Mouse (Mus musculus) frontal cortex, postnatal 14 days (tissue): ENCODE results near the gene Sgk1.
"Not testable (repeated sequence)": the region's sequence is repeated elsewhere in the genome, so short reads cannot be mapped to it uniquely, and the experiment has no call there.

Experiments
- DNase-seq, 2 experiments: peaks; one replicate each; pipeline ENCODE4 v3.0.0; 2022; ENCODE audit warnings: low spot score in 2 of 2

Sgk1 gene

DNA sequence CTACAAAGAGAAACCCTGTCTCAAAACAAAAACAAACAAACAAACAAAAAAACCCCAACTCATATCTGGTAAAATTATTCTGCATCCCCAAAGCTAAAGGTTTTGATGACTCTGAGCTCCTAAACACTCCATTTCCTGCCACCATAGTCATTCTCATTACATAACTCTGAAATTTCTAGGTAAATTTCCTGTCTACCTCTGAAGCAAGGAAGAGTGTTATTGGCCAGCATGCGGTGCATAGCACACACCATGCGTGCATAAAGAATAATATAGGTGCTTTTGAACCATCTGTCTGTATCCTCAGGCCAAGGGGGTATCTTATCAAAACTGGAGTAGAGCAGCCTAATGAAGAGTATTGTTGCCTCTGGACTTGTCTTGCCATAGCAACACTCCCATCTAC, 13.8 kb upstream of the Sgk1 start:
- DNase-seq: no peak

GRCm38 (mm10) chr10:21868623-21869022, 13.4 kb upstream of the Sgk1 start:
- no peak for DNase-seq

DNA sequence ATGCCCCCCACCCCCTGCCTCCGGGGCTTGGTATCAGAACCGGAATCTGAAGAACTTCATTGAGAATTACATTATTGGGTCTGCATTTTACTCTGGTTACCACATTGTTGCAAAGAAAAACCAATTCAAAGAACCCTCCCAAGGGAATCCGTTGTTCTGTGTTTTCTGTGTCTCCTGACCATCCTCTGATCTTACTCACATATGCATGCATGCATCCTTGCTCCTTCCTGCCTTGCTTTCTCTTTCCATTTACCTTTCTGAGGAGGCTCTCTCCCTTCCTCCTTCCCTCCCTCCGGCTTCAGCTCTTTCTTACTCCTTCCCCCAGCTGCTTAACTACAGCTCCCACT, 174 bp upstream of the Sgk1 start:
- no peak for DNase-seq

- peak; percentile 18 to 41 for DNase-seq
Measured at GRCm38 (mm10) chr10:21883587-21883986, 1.6 kb downstream of the Sgk1 start.

DNA sequence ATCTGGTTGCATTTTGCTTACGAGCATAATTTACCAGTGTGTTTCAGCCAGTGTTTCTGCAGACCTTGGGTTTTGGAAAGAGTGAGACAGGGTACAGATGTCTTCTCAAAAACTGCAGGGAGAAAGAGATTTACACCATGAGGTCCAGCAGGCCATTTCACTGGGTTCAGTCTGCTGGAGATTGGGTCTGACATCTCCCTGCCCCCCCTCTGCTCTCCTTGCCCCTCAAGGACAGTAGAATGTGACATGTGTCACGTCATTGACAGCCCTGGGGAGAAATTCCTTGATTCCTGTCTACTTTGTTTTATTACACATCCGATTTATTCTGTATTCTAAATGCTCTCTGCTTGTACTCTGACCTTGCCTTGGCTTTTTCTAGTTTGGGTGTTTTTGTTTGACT, 2.5 kb downstream of the Sgk1 start:
- DNase-seq: no peak

- no peak for DNase-seq
Measured at GRCm38 (mm10) chr10:21889141-21889765, 7.3 kb downstream of the Sgk1 start.

DNA sequence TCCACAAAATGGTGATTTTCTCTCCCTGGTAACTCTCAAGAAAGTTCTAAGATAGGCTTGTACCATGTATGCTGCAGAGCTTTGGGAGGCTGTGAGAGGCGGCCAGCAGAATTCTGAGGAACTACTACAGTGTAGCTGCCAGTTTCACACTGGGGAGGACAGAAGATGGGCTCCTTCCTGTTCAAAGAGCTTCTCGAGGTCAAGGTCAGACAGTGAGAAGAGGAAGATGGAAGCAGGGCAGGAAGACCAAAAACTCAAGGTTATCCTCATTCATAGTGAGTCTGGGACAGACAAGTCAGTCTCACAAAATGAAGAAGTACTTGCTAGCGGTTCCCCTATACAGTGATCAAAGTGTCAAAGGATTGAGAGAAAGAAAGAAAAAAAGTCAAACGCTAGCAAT, 8.3 kb downstream of the Sgk1 start:
- no peak for DNase-seq

DNA sequence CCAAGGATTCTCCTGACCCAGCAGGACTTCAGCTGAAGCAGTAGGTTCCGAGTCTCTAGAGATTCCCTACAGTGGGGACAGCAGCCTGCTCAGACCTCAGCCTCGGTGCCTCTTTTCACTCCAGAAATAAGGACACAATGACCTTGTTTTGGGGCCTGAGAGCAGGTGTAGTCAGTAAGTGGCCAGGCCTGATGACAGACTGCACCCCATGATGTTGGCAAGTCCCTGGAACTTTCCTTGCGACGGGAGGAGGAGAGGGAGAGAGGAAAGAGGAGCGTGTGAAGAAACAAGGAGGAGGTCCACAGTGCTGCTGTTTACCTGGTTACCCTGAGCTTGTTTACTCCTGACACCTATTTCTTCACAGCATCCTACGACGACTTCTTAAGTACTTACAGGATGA, 9.5 kb downstream of the Sgk1 start:
- no peak for DNase-seq

DNA sequence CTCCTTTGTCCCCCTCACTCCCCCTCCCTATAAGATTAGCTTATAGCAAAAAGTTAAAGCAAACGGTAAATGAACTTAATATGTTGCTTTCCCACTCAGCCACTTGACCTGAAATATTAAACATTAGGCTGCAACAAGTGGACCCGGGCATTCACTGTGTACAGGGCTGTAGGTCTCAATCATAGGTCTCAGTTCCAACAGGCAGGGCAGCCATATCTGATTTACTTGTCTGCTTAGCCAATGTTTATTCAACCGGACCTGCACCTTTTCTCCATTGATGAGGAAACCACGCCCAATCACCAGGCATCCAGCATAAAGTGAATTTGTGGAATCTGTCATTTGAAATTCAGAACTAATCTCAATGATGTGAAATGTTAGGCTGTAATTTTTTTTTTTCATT, 10.1 kb downstream of the Sgk1 start:
- DNase-seq: no peak

DNA sequence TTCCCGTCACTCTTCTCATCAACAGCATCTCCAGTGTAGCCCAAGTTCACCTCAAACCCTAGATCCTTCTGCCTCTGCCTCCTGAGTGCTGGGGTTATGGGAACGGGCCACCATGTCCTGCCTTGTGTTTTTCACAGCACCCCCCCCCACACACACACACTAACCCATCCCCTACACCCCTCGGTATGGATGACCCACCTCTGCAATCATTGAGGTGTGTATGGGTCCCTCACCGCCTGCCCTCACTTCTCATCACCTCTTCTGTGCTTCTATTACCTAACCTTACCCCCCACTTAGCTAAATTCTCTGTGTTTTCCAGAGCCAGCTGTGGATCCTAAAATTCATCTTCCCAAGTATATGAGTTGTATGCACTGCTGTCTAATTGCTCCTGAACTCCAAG, 16.4 kb downstream of the Sgk1 start:
- DNase-seq: no peak

- not testable (repeated sequence) for DNase-seq
Measured at GRCm38 (mm10) chr10:21898851-21899250, 16.9 kb downstream of the Sgk1 start.

- DNase-seq: no peak
Measured at GRCm38 (mm10) chr10:21899397-21899796, 17.4 kb downstream of the Sgk1 start.

DNA sequence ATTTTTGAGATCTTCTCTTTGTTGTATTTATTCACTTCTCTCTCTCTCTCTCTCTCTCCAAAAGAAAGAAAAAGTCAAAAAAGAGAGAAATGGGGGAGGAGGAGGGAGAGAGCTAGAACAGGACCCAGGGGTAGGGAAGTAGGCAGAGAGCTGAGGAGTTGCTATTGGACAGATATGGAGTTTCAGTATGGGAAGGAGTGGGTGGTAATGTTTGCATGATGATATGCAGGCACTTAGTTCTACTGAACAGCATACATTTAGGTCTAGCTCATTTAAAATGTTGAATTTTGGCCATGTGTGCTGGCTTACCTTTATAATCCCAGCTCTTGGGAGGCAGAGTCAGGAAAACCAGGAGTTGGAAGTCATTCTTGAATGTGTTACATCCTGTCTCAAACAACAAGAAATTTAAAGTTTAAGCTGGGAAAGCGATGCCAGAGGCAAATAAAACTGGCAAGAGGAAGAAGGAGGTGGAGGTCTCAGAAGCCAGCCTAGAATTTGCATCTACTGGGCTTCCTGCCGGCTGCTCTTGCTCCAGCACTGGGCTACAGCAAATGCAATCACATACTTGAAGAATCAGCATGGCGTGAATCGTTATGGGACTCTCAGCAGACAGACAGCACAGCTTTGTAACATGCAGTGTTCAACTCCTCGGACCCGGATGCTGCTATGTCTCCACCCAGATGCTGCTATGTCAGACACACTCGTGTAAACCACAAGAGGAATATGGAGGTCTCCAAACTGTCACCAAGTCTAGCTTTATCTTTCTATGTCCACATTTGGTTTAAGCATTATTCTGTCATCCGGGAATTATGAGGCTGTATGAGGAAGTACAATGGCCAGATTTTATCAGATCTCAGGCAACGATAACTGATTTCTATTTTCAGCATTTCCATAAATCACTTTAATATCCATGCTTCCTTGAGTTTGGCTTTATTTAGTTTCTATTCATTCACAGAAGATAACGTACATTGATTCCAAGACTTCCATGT, 20.5 kb downstream of the Sgk1 start:
- no peak for DNase-seq

GRCm38 (mm10) chr10:21904151-21904550, 22.2 kb downstream of the Sgk1 start:
- DNase-seq: no peak

GRCm38 (mm10) chr10:21905616-21906015, 23.6 kb downstream of the Sgk1 start:
- DNase-seq: no peak

DNA sequence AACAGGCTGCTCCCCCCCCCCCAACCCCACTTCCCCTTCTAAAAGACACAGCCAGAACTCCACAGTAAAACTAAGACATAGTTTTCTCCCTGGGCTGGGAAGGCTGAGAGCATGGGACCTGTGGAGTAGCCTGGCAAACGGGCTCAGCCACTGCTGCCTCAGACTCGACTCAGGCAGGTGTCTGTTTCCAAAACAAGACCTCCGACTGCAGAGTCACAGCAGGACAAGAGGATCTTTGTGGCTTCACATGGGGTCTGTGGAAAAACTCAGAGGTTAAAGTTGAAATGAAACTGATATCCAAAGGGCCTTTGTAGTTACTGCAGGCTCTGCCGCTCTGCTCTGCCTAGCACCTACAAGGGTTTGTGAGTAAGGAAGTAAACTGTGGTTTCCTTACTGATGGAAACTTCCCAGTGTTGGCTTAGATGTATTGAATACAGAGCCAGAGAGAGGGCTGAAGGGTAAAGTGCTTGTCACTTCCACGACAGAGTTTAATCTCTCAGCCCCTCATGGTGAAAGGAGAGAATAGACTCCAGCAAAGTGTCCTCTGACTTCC, 25.0 kb downstream of the Sgk1 start:
- no peak for DNase-seq

DNA sequence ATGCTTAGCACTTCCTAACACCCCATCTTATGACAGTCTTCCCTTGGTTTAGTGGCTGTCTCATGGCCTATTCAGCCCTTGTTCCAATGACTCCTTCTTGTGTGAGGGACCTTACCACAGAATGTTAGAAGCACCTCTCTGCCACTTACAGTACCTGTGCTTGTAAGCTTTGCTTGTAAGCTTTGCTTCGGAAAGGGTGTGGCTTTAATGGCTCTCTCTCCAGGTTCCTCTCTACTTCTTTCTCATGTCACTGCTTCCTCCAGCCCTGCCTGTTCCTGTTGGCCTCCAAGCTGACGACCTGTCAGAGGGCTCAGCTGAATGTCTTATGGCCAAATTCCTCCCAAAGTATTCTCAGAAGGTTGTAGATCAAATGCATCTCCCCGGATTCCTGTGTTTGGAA, 25.8 kb downstream of the Sgk1 start:
- DNase-seq: no peak

DNA sequence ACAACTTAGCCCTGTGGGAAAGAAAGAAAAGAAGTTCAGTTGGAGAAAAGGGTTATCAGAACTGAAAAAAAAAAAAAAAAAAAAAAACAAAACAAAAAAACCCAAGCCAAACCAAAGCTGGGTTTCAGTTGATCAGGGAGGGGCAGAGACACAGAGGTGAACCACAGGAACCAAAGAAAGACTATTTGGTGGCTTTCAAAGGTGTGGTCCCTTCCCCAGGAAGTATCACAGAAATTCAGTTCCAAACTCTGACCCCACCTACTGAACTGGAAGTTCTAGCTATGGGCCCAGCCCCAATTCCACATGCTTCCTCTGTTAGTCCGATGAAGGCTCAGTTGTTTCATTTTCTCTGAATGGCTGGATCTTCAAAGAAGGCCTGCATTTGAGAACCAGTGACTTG, 26.7 kb downstream of the Sgk1 start:
- no peak for DNase-seq

- DNase-seq: no peak
Measured at GRCm38 (mm10) chr10:21910334-21910733, 28.4 kb downstream of the Sgk1 start.

DNA sequence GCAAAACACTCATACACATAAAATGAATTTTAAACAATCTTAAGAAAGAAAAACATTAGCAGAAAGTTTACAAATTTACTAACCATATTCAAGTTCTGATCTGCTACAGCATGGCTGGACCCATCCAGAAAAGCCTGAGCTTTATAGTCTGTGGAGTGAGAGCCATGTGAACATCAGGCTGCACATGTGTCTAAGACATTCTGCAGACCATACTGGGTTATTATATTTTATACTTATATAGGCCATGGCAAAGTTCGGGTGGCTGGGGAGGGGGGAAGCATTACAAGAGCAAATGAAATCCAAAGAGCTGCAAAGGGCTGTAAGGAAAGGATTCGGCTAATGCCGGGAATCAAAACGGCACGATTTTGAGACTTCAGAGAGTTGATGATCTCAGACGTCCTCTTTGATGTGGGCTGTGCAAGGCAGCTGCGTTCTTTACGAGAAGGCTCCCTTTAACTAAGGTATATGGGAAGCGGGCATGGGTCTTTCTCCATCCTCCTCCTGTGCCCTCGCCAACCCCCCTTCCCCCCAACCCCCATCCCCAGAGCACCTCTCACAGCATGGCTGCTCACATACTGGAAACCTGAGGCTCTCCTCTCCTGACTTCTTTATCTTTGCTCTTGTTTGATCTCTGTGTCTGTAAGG, 29.4 kb downstream of the Sgk1 start:
- no peak for DNase-seq

DNA sequence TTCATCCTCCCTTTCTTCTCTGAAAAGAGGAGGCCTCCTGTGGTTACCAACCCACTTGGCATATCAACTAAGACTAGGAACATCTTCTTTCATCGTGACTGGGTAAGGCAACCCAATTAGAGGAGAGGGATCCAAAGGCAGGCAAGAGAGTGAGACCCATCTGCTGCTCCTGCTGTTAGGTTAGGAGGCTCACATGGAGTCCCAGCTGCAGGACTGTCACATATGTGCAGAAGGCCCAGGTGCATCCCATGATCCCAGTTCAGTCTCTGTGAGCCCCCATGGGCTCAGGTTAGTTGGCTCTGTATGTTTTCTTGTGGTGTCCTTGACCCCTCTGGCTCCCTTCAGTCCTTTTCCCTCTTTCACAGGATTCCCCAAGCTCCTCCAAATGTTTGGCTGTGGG, 32.8 kb downstream of the Sgk1 start:
- no peak for DNase-seq

- DNase-seq: no peak
Measured at GRCm38 (mm10) chr10:21916301-21917071, 34.5 kb downstream of the Sgk1 start.
